8 mouse cellular contexts compared by ENCODE assay signal in genomic region chr9:44337436-44338169, GRCm38 (mm10). TPM values are rescaled to one million over a fixed set of nuclear protein-coding genes. Genes with fewer than 3 reads are reported as not detected.
DNase-seq lines count a peak whose midpoint lies in the region; ATAC-seq lines count a peak whose summit lies in the region.

No protein-coding gene starts in this region.

- peaks cover 24% of the 10 kb centered on the region for H3K4me1 ChIP-seq in hindbrain, embryonic 10.5 days (replicated peaks)
- H3K4me1 ChIP-seq in midbrain, embryonic 12.5 days = peaks cover 23% of the 10 kb centered on the region

- no peak overlapping the region; the same call in 1 of the 2 replicates for H3K9ac ChIP-seq in midbrain, embryonic 12.5 days (replicated peaks)

- H3K4me3 ChIP-seq in hindbrain, embryonic 10.5 days = peak overlapping the region; percentile 99
- peak overlapping the region; percentile 95 for H3K4me3 ChIP-seq in midbrain, embryonic 12.5 days

- H3K4me2 ChIP-seq in midbrain, embryonic 12.5 days (replicated peaks) = peak overlapping the region; percentile 79

- no peaks in the 10 kb centered on the region for H3K27me3 ChIP-seq in hindbrain, embryonic 10.5 days (ENCODE audit: insufficient read depth, poor library complexity, severe bottlenecking)
- H3K27me3 ChIP-seq in midbrain, embryonic 12.5 days = no peaks in the 10 kb centered on the region

- H3K9me3 ChIP-seq in hindbrain, embryonic 10.5 days = peaks cover 11% of the 10 kb centered on the region
- H3K9me3 ChIP-seq in midbrain, embryonic 12.5 days = no peaks in the 10 kb centered on the region

- peak overlapping the region; percentile 40; the same call in 1 of the 2 replicates for H3K27ac ChIP-seq in hindbrain, embryonic 10.5 days
- no peak overlapping the region for H3K27ac ChIP-seq in midbrain, embryonic 12.5 days (replicated peaks)

- H3K36me3 ChIP-seq in hindbrain, embryonic 10.5 days = peaks cover 75% of the 10 kb centered on the region
- H3K36me3 ChIP-seq in midbrain, embryonic 12.5 days = peaks cover 42% of the 10 kb centered on the region

- ATAC-seq in midbrain, embryonic 12.5 days (ENCODE audit: low FRiP score, low read depth) = no peak

- peak; percentile 32 for DNase-seq in kidney, postnatal 10 days
- DNase-seq in kidney, adult 18-20 months = no peak
- DNase-seq in Muller cell, postnatal 12 days (ENCODE audit: inconsistent ontology term) = peak; percentile 28
- peak; percentile 34 for DNase-seq in hindbrain, embryonic 10.5 days (ENCODE audit: low spot score)
- no peak for DNase-seq in right cerebral cortex, adult 2 months (ENCODE audit: low spot score in 2 of 2)
- DNase-seq in urinary bladder, postnatal 4 days (ENCODE audit: low spot score in 2 of 2) = no peak
- DNase-seq in left cerebral cortex, adult 8-10 months (ENCODE audit: low spot score in 2 of 2) = no peak

- 72% methylated on average over 9 of the region's 9 CpGs for WGBS in hindbrain, embryonic 10.5 days
- WGBS in midbrain, embryonic 12.5 days = 69% methylated on average over 9 of the region's 9 CpGs

RNA-seq across cellular contexts. Expression of gene H2afx, which starts 3.1 kb away (rescaled TPM):
- 548 and 554 TPM in 2 replicates for polyA plus RNA-seq in hindbrain, embryonic 10.5 days (2016; fragmentation: Nextera tagmentation; extraction: Ambion mirVana)
- 351 and 363 TPM in 2 replicates for polyA plus RNA-seq in midbrain, embryonic 12.5 days (2016; fragmentation: Nextera tagmentation; extraction: Ambion mirVana)
- 10 to 100 TPM; 45.6 to 48.7 (median 47.8) TPM for total RNA-seq in left cerebral cortex, adult 8-10 months (2022)

RNA-seq across cellular contexts. Expression of gene Hmbs, which starts 6.4 kb away (rescaled TPM):
- 155 and 184 TPM in 2 replicates for polyA plus RNA-seq in hindbrain, embryonic 10.5 days (2016; fragmentation: Nextera tagmentation; extraction: Ambion mirVana)
- polyA plus RNA-seq in midbrain, embryonic 12.5 days (2016; fragmentation: Nextera tagmentation; extraction: Ambion mirVana) = 96.4 and 109 TPM in 2 replicates
- 10 to 100 TPM; 19.4 to 21.5 (median 20.4) TPM for total RNA-seq in left cerebral cortex, adult 8-10 months (2022)

RNA-seq across cellular contexts. Expression of gene Dpagt1, which starts 11.8 kb away (rescaled TPM):
- 46.2 and 46.7 TPM in 2 replicates for polyA plus RNA-seq in hindbrain, embryonic 10.5 days (2016; fragmentation: Nextera tagmentation; extraction: Ambion mirVana)
- polyA plus RNA-seq in midbrain, embryonic 12.5 days (2016; fragmentation: Nextera tagmentation; extraction: Ambion mirVana) = 34.7 and 39.1 TPM in 2 replicates
- 10 to 100 TPM; 15.2 to 16.9 (median 16.5) TPM for total RNA-seq in left cerebral cortex, adult 8-10 months (2022)

RNA-seq across cellular contexts. Expression of gene C2cd2l, which starts 17.5 kb away (rescaled TPM):
- polyA plus RNA-seq in hindbrain, embryonic 10.5 days (2016; fragmentation: Nextera tagmentation; extraction: Ambion mirVana) = 9.8 and 17.5 TPM in 2 replicates
- polyA plus RNA-seq in midbrain, embryonic 12.5 days (2016; fragmentation: Nextera tagmentation; extraction: Ambion mirVana) = 19.0 and 19.7 TPM in 2 replicates
- total RNA-seq in left cerebral cortex, adult 8-10 months (2022) = 100 to 1,000 TPM; 201 to 282 (median 245) TPM

RNA-seq across cellular contexts. Expression of gene Vps11, which starts 23.9 kb away (rescaled TPM):
- 30.9 and 34.8 TPM in 2 replicates for polyA plus RNA-seq in hindbrain, embryonic 10.5 days (2016; fragmentation: Nextera tagmentation; extraction: Ambion mirVana)
- 36.5 and 40.8 TPM in 2 replicates for polyA plus RNA-seq in midbrain, embryonic 12.5 days (2016; fragmentation: Nextera tagmentation; extraction: Ambion mirVana)
- 10 to 100 TPM; 61.9 to 66.7 (median 63.5) TPM for total RNA-seq in left cerebral cortex, adult 8-10 months (2022)

Comparison
In these comparisons a context has a peak if more than half of its experiments do, and no peak if none do; other contexts are left out.
1. DNase-seq: peak in kidney, postnatal 10 days (single experiment), Muller cell, postnatal 12 days (single experiment) and hindbrain, embryonic 10.5 days (single experiment); none in kidney, adult 18-20 months (single experiment), right cerebral cortex, adult 2 months (0 of 2), urinary bladder, postnatal 4 days (0 of 2) and left cerebral cortex, adult 8-10 months (0 of 2).